Mouse (Mus musculus) urinary bladder, postnatal 10 days (tissue): Measurements from ENCODE around the gene Msh3.
"Not testable (repeated sequence)": the region's sequence is repeated elsewhere in the genome, so short reads cannot be mapped to it uniquely, and the experiment has no call there.

ENCODE experiments used
- DNase-seq: peaks from one replicate; pipeline ENCODE4 v3.0.0; 2022; ENCODE audit warnings: low spot score

The Msh3 gene

GRCm38 (mm10) chr13:92252331-92252730 is 102.5 kb downstream of the Msh3 start:
- DNase-seq: no peak

- DNase-seq: no peak
Observed at GRCm38 (mm10) chr13:92247576-92247975, 107.2 kb downstream of the Msh3 start.

DNA sequence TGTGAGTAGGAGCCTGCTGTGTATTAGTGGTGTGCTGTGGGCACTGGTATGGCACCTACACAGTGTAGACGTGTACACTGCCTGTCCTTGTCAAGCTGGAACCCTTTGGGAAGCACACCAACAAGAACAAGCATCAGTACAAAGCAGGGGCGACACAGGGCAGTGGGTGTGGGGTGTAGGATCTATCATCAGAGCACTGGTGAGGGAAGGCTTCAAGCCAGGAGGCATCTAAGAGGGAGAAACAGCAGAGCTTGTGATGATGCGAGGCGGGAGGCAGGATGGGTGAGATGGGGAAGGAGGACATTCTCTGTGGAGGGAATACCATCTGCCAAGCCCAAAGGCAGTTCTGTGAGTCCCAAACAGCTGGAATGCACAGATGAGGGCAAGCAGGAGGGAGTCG is 107.8 kb downstream of the Msh3 start:
- no peak for DNase-seq

DNA sequence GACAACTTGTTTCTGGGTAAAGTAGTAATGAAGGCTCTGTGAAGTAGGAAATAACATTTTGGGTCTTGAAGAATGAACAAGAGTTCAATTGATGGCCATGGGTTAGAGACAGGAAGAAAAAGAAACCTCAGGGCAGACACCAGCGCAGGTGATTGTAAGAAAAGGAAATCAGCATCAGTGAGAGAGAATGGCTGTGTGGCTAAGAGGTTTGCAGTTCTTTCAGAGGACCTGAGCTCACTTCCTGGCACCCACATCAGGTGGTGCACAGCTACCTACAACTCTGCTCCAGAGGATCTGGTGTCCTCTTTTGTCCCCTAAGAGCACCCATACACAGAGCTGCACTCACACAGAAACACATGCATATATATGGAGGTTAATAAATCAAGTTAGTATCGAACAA is 110.1 kb downstream of the Msh3 start:
- no peak for DNase-seq

DNA sequence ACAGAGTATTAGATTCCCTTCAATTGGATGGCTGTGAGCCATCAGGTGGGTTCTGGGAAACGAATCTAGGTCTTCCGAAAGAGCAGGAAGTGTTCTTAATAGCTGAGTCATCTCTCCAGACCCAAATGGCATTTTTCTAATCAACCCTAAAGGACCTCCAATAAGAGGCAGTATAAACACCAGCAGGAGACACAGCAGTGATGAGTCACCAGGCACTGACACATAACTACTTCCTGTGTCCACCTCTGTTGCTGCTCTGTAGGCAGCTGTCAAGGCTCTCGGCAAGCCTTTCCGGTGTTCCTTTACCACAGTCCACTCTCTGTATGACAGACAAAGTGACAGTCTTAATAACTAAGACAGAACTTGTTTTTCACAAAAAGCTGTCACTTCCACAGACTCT is 113.4 kb downstream of the Msh3 start:
- DNase-seq: no peak

DNA sequence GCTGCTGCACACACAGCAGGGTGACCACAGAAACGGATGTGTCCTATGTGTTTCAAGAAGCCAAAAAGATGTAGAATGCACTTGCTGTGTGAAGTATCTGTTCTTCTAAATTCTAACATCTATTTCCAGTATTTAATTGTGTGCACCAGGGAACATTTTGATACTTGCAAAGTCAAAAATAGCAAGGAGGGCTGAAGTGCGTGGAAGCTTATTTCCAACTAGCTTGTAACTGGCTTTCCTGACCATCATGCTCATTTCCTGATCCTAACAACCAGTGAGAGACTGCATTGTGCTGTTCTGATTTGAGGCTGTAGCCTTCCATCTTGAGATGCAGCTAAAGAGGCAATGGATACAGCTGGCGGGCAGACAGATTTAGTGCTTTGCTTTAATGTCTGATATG is 116.9 kb downstream of the Msh3 start:
- no peak for DNase-seq

DNA sequence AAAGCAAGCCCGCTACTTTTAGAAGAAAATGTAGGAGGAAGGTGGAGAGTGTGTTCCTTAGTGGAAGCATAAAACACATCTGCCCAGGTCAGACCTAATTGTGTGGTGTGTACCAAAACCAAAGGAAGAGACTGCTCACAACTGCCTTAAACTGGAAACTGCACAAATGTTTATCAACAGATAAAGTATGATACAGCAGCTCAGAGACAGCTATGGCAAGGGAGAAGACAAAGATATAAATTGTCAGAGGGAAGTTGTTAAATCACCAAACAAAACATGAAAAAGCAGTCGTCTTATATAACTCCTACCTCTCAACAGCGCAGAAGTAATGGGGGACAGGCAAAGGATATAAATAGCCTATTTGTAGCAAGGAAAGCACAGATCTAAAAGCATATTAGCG is 117.8 kb downstream of the Msh3 start:
- no peak for DNase-seq

GRCm38 (mm10) chr13:92232076-92232938 is 122.5 kb downstream of the Msh3 start:
- no peak for DNase-seq

DNA sequence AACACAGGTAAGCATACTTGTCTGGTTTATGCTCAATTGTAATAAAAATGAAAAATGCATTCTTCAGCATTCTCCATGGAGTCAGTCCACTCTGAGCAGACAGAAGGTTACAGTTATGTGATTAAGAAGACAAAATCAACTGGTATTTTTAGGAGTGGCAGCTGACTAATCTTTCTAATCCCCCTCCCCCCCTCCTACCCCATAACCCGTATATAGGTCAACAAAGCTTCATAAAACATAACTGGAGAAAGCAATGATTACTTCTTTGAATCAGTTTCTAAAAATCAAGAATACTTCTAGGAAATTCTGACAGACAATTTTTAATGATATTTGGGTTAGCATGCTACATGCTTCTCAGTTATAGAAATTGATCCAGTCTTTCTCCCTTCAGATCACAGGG is 126.8 kb downstream of the Msh3 start:
- DNase-seq: no peak

- no peak for DNase-seq
Observed at GRCm38 (mm10) chr13:92223567-92223966, 131.2 kb downstream of the Msh3 start.

DNA sequence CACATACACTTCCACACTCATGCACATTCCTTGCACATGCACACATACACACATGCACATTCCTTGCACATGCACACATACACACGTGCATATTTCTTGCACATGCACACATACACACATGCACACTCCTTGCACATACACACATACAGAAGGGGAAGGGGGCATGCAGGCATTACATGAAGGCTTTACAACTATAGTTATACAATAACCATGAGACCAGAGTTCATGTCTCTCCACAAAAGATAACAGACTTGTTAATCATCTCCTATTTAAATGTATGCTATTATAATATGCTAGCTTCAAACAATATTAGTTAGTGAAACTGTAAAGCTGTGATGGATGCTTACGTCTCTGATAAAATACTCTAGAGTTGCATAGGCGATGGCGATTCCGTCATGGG is 132.0 kb downstream of the Msh3 start:
- no peak for DNase-seq

DNA sequence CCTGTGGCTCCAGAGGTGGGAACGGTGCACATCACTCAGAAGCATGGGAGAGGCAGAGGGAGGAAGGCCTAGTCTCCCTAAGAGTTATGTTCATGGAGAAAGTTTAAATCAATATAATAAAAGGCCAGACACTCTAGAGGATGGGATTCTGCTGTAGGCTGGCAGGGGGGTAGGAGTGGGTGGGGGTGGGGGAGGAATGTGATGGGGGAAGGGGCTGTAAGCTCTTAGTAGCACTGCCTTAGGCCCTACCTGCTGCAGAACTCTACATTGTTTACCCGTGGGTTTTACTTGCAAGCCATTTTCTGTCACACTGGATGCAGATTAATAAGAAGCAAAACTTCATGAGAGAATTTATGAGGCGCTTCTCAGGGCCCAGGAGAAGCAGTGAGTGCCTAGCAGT is 135.0 kb downstream of the Msh3 start:
- no peak for DNase-seq

DNA sequence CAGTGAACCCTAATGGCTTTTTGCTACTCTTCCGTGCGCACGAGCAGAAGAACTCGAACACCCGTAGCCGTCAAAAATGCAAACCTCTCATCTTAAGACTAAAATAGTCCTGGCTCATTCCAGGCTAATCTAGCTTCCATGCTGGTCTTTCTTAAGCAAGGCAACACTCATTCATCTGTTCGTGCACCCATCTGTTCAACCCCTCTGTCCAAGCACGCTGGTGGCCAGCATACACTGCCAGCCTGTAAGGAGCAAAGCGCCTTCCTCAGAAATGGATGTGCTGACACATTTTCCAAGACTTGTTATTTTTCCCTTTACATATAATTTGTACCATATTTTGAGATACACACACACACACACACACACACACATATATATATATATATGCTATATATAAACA is 137.6 kb downstream of the Msh3 start:
- DNase-seq: no peak

GRCm38 (mm10) chr13:92196860-92197259 is 157.9 kb downstream of the Msh3 start:
- DNase-seq: no peak

DNA sequence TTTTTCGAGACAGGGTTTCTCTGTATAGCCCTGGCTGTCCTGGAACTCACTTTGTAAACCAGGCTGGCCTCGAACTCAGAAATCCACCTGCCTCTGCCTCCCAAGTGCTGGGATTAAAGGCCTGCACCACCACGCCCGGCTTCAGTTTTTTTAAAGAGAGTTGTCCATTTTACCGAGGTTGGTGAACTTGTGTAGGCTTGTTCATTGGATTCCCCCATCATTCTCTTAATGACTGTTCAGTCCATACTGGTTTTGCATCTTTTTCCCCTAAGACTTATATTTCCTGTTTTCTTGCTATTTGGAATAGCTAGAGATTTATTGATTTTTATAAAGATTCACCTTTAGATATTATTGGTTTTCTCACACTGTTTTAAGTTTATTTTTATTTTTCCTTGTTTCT is 161.0 kb downstream of the Msh3 start:
- not testable (repeated sequence) for DNase-seq

- not testable (repeated sequence) for DNase-seq
Observed at GRCm38 (mm10) chr13:92172686-92173085, 182.1 kb downstream of the Msh3 start.
